Mouse (Mus musculus) ES-E14 (cell line): Measurements from ENCODE around the gene Cbx2.

Experiments
- CHD2 ChIP-seq: IDR thresholded peaks from 2 replicates; pipeline ENCODE4 v1.6.1; 2014; ENCODE audit warnings: mild to moderate bottlenecking, low read depth, low read length, inconsistent platforms
- HCFC1 ChIP-seq: IDR thresholded peaks from 2 replicates; pipeline ENCODE4 v1.6.1; 2012; ENCODE audit warnings: low read length, inconsistent platforms, borderline replicate concordance; ENCODE audit not compliant: insufficient read depth
- MAFK ChIP-seq: IDR thresholded peaks from 2 replicates; pipeline ENCODE4 v1.6.1; 2014; ENCODE audit warnings: mild to moderate bottlenecking, low read depth, low read length, inconsistent platforms; ENCODE audit not compliant: insufficient read depth

- no peak for TF ChIP-seq MAFK
- TF ChIP-seq HCFC1 = no peak
- no peak for TF ChIP-seq CHD2
These were observed 20.4 kb downstream of the Cbx2 start for GRCm38 (mm10) chr11:119043273-119043540.
